Mouse (Mus musculus) lung, postnatal 14 days (tissue): ENCODE data around the gene Dusp5.
"Not testable (repeated sequence)": the region's sequence is repeated elsewhere in the genome, so short reads cannot be mapped to it uniquely, and the experiment has no call there.

Experiments
- DNase-seq: peaks from one replicate; pipeline ENCODE4 v3.0.0; 2021

Dusp5 gene

DNA sequence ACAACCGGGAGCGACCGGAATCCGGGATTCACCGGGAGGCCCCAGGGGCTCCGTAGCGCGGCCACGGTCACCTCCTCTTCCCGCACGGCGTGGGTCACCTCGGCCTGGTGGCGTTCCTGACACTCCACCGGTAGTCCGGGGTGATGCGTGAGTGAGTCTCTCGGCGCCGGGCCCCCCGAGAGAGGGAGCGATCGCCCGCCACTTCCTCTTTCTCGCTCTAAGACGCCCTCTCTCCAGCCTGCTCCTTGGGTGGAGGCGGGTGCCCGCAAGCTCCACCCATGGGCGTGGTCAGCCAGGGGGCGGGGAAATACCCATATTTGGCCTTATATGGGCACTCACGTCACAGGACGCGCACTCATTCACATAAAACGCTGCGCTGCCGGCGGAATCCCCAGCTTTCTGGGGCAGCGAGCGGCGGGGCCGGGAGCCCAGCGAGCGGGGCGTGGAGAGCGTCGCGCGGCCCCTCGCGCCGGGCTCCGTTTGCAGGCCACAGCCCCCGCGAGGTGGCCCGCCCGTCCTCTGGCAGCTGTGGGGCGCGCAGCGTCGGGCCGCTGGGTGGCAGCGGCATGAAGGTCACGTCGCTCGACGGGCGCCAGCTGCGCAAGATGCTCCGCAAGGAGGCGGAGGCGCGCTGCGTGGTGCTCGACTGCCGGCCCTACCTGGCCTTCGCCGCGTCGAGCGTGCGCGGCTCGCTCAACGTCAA is at the start of gene Dusp5:
TSS of gene Dusp5 (plus strand) at position 358 of the 703 bp plus-strand sequence.
- peak; percentile 99 for DNase-seq

DNA sequence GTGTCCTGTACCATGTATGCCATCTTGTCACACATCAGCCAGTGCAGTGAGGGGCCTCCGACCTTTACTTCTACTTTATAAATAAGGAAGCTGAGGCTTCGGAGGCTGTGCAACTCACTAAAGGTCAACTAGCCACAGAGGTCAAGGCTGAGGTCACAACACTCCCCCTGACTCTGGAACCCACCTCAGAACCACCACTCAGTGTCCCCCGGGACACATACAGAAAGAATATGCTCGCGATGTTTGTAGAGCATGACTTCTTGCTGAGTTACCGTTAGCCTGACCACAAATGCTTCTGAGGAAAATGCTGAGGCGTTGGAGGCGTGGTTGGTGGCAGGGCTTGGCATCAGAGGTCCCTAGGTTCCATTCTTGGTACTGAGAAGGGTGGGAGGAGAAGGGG is 49.3 kb upstream of the Dusp5 start:
- no peak for DNase-seq

DNA sequence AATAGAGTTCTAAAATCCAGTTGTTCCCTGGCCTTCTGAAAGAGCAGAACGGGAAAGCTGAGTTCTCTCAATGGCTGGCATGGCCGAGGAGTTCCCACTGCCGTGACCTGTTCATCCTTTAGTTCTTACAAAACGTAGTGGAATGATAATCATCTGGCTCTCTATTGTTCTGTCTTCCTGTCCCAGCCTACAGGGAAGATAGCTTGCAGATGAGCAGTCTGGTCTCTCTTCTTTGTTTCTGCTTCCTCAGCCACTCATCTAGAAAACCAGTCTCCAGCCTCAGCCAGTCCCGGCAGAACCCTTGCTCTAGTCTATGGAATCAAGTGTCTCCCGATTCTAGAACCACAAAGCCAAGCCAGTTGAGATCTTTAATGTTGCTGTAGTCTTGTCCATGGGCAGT is 46.8 kb upstream of the Dusp5 start:
- no peak for DNase-seq

DNA sequence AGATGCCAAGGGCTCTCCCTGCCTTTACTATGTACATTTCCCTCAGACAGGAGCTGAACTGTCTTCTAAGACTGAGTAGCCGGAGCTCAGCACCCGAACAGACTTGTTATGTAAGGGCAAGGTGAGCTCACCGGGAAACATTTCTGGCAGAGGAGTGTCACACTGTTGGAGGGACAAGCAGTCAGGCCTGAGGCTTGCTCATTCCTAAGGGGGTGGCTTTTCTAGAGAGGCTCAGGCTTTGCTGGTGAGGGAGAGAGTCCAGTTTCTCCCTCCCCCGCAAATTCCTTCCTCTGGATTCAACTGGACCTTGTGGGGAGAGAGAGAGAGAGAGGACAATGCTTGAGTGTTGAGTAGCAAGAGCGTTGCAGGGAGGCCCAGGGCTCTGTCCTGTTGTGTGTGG is 46.4 kb upstream of the Dusp5 start:
- DNase-seq = no peak

DNA sequence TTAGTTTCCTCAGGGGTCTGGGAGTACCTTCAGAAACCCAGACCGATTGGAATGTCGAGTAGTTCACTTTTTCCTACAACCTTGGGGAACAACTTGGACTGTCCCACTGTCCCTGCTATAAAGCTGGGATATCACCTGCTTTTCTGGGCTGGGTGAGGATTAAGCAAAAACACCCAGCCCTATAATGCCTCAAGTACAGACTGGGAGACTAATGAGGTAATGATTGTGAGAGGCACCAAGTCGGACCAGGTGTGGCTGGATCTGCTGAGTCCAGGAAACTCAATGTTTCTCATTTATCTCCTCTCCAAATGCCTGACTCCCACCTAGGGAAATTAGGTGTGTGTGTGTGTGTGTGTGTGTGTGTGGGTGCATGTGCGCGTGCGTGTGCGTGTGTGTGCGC is 44.9 kb upstream of the Dusp5 start:
- no peak for DNase-seq

DNA sequence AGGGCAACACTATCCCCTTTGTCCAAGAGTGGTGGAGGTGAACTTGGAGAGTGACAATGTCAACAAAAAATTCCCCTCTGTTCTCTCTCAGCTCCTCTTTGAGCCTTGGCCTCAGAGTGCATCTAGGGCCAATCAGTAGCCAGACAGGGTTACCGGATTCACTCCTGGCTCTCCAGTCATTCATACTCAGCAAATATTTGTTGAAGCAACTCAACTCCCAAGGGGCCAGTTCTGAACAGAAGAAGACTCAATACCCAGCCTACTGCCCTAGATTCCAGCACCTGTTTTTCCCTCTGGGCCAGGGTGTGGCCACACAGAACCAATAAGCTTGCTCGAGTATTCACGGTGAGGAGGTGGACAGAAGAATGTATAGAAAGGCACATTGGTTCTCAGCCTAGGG is 44.0 kb upstream of the Dusp5 start:
- DNase-seq = no peak

DNA sequence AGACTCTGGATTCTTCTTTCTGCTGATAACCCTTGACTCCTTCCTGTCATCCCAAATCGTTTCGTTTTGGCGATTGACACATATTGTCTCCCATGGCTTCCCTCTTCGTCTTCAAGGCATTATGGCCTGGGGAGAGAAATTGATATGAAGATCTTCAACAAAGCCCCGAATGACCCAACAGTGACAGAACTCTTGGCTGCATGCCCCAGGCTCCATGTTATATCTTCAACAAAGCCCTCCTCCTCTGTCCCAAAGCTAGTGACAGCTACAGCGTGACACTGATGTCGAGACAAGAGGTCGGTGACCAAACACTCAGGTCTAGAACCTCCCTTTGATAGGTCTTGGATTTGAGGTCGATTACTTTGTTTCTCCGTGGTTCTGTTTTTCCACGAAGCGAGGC is 39.7 kb upstream of the Dusp5 start:
- DNase-seq = no peak

DNA sequence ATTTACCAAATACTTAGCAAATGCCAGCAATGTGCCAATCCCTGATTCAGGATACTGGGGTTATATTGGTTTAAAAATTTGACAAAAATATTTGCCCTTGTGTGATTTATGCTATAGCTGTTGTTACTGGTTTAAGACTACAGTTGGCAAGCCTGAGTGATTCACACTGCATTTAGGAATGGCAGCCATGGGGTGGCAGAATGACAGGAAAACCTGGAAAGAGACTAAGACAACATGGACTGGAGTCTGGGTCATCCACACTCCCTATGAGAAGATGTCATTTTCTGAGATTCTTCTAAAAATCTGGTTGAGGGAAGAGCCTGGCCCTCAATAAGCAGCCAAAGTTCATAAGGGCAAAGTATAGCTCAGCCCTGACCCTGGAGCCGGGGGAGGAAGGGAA is 39.0 kb upstream of the Dusp5 start:
- no peak for DNase-seq

DNA sequence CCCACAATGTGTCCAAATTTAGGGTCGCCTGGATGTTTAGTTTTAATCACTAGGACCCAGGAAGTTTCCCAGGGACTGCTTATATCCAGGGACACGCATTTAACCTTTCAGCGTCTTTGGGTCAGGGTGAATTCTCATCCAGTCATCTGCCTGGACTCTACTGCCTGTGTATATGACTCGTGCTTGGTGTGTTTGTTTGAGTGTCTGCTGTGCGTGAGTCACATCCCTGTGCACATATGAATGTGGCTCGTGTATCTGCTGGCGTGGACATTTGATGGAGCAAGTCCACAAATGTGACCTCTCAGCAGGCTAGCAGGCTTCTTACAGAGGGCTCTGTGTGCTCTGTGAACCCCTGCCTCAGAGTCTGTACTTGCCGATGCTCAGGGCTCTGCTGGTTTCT is 38.0 kb upstream of the Dusp5 start:
- no peak for DNase-seq

DNA sequence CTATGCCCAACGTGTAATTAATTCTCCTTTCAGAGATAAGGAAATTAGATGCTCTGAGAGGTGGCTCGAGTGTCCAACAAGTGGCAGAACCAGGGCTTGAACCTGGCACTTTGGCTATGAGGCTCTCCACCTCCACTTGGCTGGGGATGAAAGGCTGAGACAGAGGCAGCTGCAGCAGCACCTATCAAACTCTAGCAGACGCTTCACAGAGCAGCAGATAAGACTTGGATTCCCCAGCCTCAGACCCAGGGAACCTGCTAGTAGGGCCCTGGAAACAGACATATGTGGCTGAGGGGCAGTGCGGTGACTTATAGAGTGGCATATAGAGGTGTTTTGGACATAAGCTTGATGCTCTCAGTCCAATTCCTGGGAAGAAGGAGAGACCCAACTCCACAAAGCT is 36.4 kb upstream of the Dusp5 start:
- DNase-seq = no peak

DNA sequence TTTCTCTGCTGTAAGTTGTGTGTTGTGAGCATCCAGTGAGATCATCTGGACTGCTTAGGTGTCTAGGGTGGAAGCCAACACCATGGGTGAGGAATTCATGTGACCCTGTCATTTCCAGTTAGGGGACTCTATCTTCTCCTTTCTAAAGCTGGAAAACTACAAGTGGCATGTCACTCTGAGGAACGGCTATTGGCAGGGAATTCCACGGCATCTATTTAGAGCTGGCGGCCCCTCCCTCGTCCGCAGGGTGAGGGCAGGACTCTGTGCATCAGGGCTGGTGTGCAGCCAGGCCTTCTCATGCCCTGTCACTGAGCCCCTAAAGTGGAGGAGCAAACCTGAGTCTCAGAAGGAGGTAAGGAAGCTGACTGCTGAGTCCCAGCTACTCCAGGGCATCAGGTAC is 35.0 kb upstream of the Dusp5 start:
- no peak for DNase-seq

DNA sequence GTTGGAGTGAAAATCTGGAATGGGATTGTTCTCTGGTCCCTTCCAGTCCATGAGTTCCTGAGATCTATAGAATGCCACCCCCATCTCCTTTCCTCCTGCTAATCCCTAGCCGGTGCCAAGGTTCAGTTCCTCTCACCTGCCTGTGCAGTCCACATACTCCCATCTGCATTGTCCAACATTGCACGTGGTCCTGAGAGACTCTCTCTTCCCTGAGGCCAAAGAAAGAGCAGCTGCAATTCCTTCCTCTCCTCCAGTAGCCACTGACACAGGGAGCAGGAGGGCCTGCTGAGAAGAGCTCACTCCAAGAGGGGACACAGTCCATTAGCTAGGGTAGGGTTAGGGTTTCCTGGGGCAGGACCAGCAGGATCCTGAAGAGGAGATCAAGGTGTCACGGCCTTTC is 31.0 kb upstream of the Dusp5 start:
- DNase-seq = no peak

DNA sequence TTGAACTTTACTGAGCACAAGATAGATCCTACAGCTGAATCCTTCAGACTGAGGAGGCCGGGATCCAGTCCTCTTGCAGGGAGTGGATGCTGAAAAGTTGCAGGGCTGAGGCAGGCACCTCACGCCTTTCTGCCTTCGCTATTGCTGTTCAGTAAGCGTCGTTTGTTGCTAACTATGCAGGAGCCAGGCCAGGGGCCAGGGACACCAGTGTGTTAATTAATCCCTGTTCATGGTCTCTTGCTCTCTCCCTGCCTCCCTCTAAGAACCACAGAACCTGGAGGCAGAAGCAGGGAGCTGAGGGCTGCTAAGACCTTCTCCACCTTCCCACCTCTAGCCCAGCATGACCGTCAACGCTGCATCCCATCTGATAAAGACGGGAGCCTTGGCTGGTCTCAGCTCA is 29.9 kb upstream of the Dusp5 start:
- DNase-seq = no peak

DNA sequence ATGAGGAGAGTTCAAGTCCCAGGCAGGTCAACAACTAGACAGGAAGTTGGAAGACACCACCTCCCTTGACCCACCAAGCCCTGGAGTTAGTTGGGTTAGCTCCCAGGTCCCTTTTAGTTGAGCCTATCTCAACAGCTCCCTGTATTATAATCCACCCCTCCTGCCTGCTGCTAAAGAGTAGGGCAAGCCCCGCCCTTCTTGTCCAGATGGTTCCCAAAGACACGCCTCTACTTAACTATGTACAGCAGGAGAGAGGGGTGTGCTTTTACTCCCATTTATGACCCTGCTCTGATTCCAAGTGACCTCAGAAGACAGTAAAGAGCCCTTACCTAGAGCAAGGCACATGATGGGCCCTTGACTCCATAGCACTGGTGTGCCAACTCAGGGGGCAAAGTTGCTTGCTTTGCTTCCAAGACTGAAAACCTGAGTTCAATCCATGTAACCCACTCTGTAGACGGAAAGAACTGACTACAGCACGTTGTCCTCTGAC is 29.4 kb upstream of the Dusp5 start:
- DNase-seq = no peak

DNA sequence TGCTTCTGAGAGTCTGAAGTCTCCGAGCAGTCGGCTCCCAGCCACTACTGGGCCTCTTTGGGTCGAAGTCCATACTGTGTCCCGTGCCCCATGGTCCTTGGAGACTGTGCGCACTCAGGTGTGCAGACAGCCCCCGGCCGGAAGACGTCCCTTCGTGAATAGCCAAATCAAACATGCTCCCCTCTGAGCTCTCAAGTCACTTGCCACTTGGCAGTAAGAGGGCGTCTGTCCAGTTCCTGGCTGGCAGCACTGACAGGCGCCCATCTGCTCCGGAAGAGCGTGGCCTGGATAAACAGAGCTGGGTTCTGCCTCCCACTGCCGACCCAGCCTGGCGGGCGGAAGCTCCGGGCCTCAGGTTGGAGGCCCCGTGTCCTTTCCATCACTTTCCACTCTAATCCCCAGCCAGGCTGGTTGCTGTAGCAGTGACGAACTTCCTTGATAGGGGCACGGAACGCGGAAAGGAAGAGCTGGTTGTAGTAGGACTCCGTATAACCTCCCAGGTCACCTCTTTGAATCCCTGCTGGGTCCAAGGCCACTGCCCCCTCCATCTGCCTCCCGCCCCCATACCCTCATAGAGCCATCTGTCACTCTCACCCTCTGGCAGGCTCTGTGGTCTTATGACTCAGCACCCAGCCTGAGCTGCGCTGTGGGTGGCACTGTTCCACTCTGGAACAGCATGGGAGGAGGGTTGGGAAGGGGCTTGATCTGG is 28.5 kb upstream of the Dusp5 start:
- peak; percentile 50 for DNase-seq

DNA sequence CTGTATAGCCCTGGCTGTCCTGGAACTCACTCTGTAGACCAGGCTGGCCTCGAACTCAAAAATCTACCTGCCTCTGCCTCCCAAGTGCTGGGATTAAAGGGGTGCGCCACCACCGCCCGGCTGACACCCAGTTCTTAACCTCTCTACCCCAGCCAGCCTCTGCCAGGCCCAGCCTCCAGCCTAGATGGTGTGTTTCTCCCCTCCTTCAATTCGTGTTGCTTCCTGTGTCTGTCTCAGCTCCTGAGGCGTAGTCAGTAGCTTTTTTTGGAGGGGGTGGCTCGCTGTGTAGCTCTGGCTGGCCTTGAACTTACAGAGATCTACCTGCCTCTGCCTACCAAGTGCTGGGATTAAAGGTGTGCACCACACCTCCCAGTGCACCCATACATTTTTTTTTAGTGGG is 27.7 kb upstream of the Dusp5 start:
- DNase-seq = not testable (repeated sequence)

DNA sequence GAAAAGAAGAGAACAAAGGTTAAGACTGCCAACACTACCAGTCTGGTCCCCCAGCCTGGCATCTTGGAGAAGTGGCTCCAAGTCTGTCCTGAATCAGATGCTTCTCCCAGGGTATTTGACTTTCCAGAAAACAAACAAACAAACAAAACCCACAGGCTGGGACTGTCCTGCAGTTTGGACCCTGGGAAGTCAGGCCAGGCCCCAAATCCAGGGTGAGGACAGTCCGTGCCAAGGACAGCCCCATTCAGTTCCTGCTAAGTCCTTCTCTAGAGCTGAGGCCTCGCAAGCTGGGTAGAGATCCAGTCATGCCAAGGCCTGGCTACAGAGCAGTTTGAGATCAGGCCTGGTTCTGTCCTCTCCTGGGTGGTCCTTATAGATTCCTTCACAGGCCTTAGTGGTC is 27.1 kb upstream of the Dusp5 start:
- DNase-seq = no peak

DNA sequence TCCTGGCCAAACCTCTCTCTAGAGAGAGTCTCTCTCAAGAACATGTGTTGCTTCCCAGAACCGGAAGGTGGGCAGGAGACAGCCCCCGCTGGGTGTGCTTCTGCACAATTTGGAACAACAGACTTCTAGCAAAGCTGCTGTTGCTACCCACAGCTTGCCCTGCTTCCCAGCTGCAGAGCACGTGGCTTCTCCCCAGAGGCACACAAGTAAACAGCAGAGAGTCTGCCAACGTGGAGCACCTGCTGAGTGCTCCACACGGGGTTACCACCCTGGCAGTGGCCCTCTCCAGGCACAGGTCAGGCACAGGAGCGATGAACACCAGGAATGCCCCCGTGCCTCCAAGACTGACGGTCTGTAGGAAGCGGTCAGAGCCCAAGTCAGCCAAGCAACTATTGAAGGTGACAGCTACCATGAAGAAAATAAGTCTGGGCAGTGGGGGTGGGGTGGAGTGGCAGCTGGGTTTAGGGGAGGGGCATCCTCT is 26.0 kb upstream of the Dusp5 start:
- no peak for DNase-seq

DNA sequence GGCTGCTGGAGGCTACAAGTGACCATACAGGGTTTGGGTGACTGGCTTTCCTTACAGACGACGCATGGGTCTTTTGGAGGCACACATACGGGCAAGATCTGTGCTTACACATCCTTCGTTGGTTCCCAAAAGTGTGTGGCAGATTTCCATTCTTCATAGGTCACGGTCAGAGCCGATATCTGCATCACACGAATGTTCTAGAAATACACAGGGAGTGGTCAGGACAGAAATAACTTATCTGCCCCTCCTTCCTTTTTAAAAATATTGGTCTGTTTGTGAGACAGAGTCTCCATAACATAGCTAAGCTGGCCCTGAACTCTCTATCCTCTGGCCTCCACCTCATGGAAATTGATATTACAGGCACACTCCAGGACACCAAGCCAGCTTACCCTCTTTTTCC is 24.7 kb upstream of the Dusp5 start:
- no peak for DNase-seq

DNA sequence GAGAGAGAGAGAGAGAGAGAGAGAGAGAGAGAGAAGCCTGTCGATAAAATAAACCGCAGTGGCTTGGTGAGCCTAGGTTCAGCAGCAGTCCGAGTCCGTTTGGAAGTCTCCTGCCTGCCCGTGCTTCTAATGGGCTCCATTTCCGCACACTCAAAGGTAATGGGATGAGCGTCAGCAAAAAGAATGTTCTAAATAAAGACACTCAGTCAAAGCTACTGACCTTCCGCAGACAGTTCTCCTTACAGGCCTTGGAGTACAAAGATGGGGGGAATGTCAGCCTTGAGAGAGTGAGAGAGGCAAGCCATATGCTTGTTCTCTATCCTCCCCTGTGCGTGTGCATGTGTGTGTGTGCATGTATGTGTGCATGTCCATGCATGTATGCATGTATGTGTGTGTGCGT is 23.2 kb upstream of the Dusp5 start:
- DNase-seq = no peak

DNA sequence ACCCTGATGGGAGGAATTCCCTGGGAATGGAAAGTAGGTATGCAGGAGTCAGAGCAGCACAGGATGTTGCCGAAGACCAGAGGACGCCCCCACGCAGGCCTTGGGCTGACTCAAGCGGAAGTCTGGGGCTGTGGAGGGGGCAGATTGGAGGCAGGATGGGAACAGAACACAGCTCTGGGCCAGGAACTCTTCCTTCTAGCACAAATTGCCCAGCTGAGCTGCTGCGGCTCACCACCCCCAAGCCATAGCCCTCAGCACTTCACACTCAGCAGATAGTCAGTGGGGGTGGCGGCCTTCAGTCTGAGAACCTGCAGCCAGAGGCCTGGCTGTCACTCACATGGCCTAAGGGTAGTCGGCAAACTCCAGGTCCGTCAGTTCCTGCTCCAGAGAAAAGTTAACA is 21.4 kb upstream of the Dusp5 start:
- DNase-seq = no peak

DNA sequence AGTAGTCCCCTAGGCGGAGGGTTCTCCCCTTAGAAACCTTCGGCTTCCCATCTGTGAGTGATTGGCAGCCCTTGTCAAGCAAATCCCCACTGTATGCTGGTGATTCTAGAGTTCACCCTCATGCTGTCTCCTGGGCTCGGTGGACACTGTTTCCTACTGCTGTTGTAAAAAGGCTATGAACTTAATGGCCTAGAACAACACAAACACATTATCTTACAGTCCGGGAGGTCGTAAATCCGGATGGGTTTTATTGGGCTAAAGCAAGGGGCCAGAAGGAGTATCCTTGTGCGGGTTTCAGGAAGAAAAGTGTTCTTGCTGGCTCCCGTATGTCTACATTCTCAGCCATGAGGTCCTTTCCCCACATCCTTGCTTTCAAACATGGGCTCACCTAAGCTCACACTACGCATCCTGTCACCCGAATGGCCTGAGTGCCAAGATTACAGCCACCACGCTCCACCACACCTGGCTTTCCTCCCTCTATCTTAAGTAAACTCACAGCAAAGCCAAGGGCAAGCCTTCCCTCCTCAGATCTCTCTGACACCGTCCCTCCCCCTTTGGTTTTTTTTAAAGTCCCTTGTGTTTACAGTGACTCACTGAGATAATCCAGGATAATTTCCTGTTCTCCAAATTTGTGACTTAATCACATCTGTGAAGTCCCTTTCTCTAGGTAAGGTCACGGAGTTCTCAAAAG is 17.5 kb upstream of the Dusp5 start:
- DNase-seq = no peak

DNA sequence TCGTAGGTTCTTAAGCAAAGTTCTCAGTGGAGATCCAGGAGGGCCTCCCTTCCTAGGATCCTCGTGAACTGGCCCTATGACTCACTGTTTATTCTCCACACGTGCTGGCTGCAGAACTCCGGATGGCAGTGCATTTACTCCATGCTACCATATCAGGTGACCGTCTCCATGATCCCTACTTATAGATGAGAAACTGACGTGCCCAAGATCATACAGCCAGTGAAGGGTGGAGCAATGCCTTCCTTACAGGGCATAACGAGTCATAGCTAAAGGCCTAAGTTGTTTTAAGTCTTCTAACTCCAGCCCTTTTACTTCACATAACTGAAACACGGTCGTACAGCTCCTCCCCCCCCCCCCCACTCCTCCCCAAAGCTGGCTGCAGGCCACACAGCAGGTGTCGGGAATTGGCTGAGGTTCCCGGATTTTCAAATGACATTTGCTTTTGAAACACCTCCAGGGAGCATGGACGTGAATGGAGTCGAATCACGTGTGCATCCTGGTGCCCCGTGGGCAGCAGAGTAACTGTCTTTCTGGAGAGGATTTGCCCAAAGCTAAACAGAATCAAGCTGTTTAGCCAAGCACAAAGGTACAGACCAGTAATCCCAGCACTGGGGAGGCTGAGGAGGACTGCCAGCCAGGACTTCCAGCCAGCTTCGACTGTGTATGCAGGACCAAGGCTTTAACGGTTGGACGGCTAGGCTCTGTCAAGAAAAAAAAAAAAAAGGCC is 11.4 kb upstream of the Dusp5 start:
- DNase-seq = no peak
